Mouse (Mus musculus): ENCODE measurements around the gene Naa40. TPM values are rescaled to one million over a fixed set of nuclear protein-coding genes. Genes with fewer than 3 reads are reported as not detected.

Gene Naa40
- polyA plus RNA-seq, 1 experiment, result 20.5 TPM

- H3K27me3 ChIP-seq (ENCODE audit: control insufficient read depth, insufficient read depth, low read length), result no peaks in the 10 kb centered on the region; the same call in 1 of the 2 replicates
- no peak for DNase-seq (ENCODE audit: low read depth in 1 of 2, low spot score in 2 of 2)
- H3K4me3 ChIP-seq (ENCODE audit: extremely low read depth, insufficient read depth, insufficient read length), result no peak overlapping the region
- no peaks in the 10 kb centered on the region for H3K36me3 ChIP-seq (ENCODE audit: control insufficient read depth, insufficient read depth, low read length)
- TF ChIP-seq POLR2A (IDR thresholded peaks at IDR 0.05; ENCODE audit: low read depth, low read length), result no peak
- no peak for TF ChIP-seq CTCF (IDR thresholded peaks at IDR 0.05; ENCODE audit: extremely low read depth, insufficient read depth, insufficient read length, insufficient replicate concordance)
- no peak overlapping the region for H3K27ac ChIP-seq (ENCODE audit: insufficient read depth, low read length)
- 74% methylated on average over 5 of the region's 5 CpGs for WGBS
- H3K4me1 ChIP-seq (ENCODE audit: control insufficient read depth, insufficient read depth, insufficient read length), result no peaks in the 10 kb centered on the region
These were observed 53.8 kb downstream of the Naa40 start for GRCm38 (mm10) chr19:7187157-7187556.

GRCm38 (mm10) chr19:7185715-7186291, 55.2 kb downstream of the Naa40 start:
- no peaks in the 10 kb centered on the region; the same call in 1 of the 2 replicates for H3K27me3 ChIP-seq (ENCODE audit: control insufficient read depth, insufficient read depth, low read length)
- no peak for TF ChIP-seq CTCF (IDR thresholded peaks at IDR 0.05; ENCODE audit: extremely low read depth, insufficient read depth, insufficient read length, insufficient replicate concordance)
- TF ChIP-seq POLR2A (IDR thresholded peaks at IDR 0.05; ENCODE audit: low read depth, low read length), result no peak
- no peak for DNase-seq (ENCODE audit: low read depth in 1 of 2, low spot score in 2 of 2)
- no peak overlapping the region for H3K27ac ChIP-seq (ENCODE audit: insufficient read depth, low read length)
- WGBS, result 85% methylated on average over 17 of the region's 18 CpGs
- H3K36me3 ChIP-seq (ENCODE audit: control insufficient read depth, insufficient read depth, low read length), result no peaks in the 10 kb centered on the region
- no peak overlapping the region for H3K4me3 ChIP-seq (ENCODE audit: extremely low read depth, insufficient read depth, insufficient read length)
- no peaks in the 10 kb centered on the region for H3K4me1 ChIP-seq (ENCODE audit: control insufficient read depth, insufficient read depth, insufficient read length)

- TF ChIP-seq CTCF (IDR thresholded peaks at IDR 0.05; ENCODE audit: extremely low read depth, insufficient read depth, insufficient read length, insufficient replicate concordance) (no peak), POLR2A (IDR thresholded peaks at IDR 0.05; ENCODE audit: low read depth, low read length) (no peak)
- Histone ChIP-seq H3K36me3 (ENCODE audit: control insufficient read depth, insufficient read depth, low read length) (no peaks in the 10 kb centered on the region), H3K27me3 (ENCODE audit: control insufficient read depth, insufficient read depth, low read length) (no peaks in the 10 kb centered on the region; the same call in 1 of the 2 replicates), H3K4me1 (ENCODE audit: control insufficient read depth, insufficient read depth, insufficient read length) (no peaks in the 10 kb centered on the region), H3K27ac (ENCODE audit: insufficient read depth, low read length) (no peak overlapping the region), H3K4me3 (ENCODE audit: extremely low read depth, insufficient read depth, insufficient read length) (no peak overlapping the region)
- WGBS, result 91% methylated on average over 4 of the region's 4 CpGs
- DNase-seq (ENCODE audit: low read depth in 1 of 2, low spot score in 2 of 2), result no peak
These were observed 55.9 kb downstream of the Naa40 start for GRCm38 (mm10) chr19:7185059-7185458.

GRCm38 (mm10) chr19:7183419-7183818, 57.6 kb downstream of the Naa40 start:
- H3K4me3 ChIP-seq (ENCODE audit: extremely low read depth, insufficient read depth, insufficient read length), result no peak overlapping the region
- TF ChIP-seq CTCF (IDR thresholded peaks at IDR 0.05; ENCODE audit: extremely low read depth, insufficient read depth, insufficient read length, insufficient replicate concordance) (no peak), POLR2A (IDR thresholded peaks at IDR 0.05; ENCODE audit: low read depth, low read length) (no peak)
- H3K27ac ChIP-seq (ENCODE audit: insufficient read depth, low read length), result no peak overlapping the region
- H3K27me3 ChIP-seq (ENCODE audit: control insufficient read depth, insufficient read depth, low read length), result no peaks in the 10 kb centered on the region; the same call in 1 of the 2 replicates
- no peak for DNase-seq (ENCODE audit: low read depth in 1 of 2, low spot score in 2 of 2)
- H3K4me1 ChIP-seq (ENCODE audit: control insufficient read depth, insufficient read depth, insufficient read length), result no peaks in the 10 kb centered on the region
- WGBS, result 94% methylated on average over 11 of the region's 11 CpGs
- no peaks in the 10 kb centered on the region for H3K36me3 ChIP-seq (ENCODE audit: control insufficient read depth, insufficient read depth, low read length)

- TF ChIP-seq CTCF (IDR thresholded peaks at IDR 0.05; ENCODE audit: extremely low read depth, insufficient read depth, insufficient read length, insufficient replicate concordance) (no peak), POLR2A (IDR thresholded peaks at IDR 0.05; ENCODE audit: low read depth, low read length) (no peak)
- no peaks in the 10 kb centered on the region; the same call in 1 of the 2 replicates for H3K27me3 ChIP-seq (ENCODE audit: control insufficient read depth, insufficient read depth, low read length)
- H3K4me1 ChIP-seq (ENCODE audit: control insufficient read depth, insufficient read depth, insufficient read length), result no peaks in the 10 kb centered on the region
- 14% methylated on average over 23 of the region's 23 CpGs for WGBS
- no peak for DNase-seq (ENCODE audit: low read depth in 1 of 2, low spot score in 2 of 2)
- H3K4me3 ChIP-seq (ENCODE audit: extremely low read depth, insufficient read depth, insufficient read length), result no peak overlapping the region
- no peak overlapping the region for H3K27ac ChIP-seq (ENCODE audit: insufficient read depth, low read length)
- H3K36me3 ChIP-seq (ENCODE audit: control insufficient read depth, insufficient read depth, low read length), result no peaks in the 10 kb centered on the region
These were observed 58.6 kb downstream of the Naa40 start for GRCm38 (mm10) chr19:7182273-7182949.

- Histone ChIP-seq H3K27me3 (ENCODE audit: control insufficient read depth, insufficient read depth, low read length) (no peaks in the 10 kb centered on the region; the same call in 1 of the 2 replicates), H3K4me3 (ENCODE audit: extremely low read depth, insufficient read depth, insufficient read length) (no peak overlapping the region), H3K27ac (ENCODE audit: insufficient read depth, low read length) (no peak overlapping the region), H3K36me3 (ENCODE audit: control insufficient read depth, insufficient read depth, low read length) (no peaks in the 10 kb centered on the region), H3K4me1 (ENCODE audit: control insufficient read depth, insufficient read depth, insufficient read length) (no peaks in the 10 kb centered on the region)
- TF ChIP-seq POLR2A (IDR thresholded peaks at IDR 0.05; ENCODE audit: low read depth, low read length), result no peak
- TF ChIP-seq CTCF (IDR thresholded peaks at IDR 0.05; ENCODE audit: extremely low read depth, insufficient read depth, insufficient read length, insufficient replicate concordance), result no peak
- DNase-seq (ENCODE audit: low read depth in 1 of 2, low spot score in 2 of 2), result no peak
- WGBS, result 88% methylated on average over 7 of the region's 7 CpGs
These were observed 59.5 kb downstream of the Naa40 start for GRCm38 (mm10) chr19:7181496-7181895.

Measured in spleen, adult 2 months (tissue).